Mouse (Mus musculus): ENCODE measurements around the gene Samd5. TPM values are rescaled to one million over a fixed set of nuclear protein-coding genes. Genes with fewer than 3 reads are reported as not detected.

Samd5 gene
- polyA plus RNA-seq, 1 experiment from 2014 or later, result 3.1 TPM

DNA sequence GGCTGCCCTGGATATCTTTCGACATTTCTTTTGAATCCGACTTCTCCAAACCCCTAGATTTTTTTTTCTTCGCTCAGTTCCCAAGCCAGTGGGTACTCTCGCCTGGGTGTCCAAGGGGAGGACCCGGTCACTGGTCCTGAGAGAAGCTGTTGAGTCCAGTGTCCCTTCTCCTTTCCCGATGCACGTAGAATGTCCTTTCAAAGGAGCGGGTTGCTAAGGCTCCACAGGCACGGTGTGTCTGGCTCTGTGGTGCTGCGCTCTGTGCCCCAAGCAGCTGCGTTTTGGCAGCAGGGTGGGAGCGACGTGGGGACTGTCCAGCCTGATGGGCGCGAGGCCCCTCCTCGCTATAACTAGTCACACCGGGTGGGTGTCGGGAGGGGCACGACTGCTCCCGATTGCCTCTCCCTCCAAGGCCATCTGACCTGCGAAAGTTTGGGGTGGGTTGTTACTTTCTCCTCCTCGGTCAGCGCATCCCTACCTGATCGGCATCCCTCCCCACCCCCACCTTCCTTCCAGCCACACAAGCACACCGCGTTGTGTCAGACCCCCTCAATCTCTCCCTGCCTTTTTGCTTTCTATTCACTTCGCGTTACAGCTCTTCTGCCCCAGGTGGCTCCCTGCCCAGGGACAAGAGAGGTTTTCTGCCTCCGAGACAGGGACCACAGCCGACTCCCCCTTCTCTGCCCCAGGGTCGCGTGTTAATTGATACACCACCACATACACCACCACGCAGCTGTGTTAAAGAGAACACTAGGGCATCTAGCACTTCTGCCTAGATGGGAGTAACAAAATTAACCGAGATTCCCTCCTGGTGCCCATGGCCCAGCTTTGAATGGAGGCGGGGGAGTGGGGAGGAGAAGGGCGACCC lies 776 bp upstream of the Samd5 start:
- Histone ChIP-seq H3K27me3 (ENCODE audit: control insufficient read depth, insufficient read depth, low read length) (no peaks in the 10 kb centered on the region), H3K27ac (replicated peaks in 1 of 2; ENCODE audit: control insufficient read depth in 1 of 2, insufficient read depth in 1 of 2, low read depth in 2 of 2, low read length in 2 of 2) (no peak overlapping the region), H3K4me2 (ENCODE audit: low read length) (peak overlapping the region; percentile 98), H3K4me3 (ENCODE audit: control insufficient read depth in 1 of 2, insufficient read depth in 1 of 2, low read depth in 1 of 2, low read length in 2 of 2) (peak overlapping the region; percentile 63 to 65), H3K9me3 (ENCODE audit: control insufficient read depth, low read length) (no peaks in the 10 kb centered on the region), H3K36me3 (ENCODE audit: control insufficient read depth, insufficient read depth, low read length) (no peaks in the 10 kb centered on the region), H3K9ac (ENCODE audit: low read length) (peak overlapping the region; percentile 74), H3K4me1 (ENCODE audit: control insufficient read depth in 2 of 2, insufficient read depth in 2 of 2, low read length in 2 of 2) (peaks cover 0 to 13% of the 10 kb centered on the region in 2 experiments; a peak in 1 of 4 replicates)
- ATAC-seq (ENCODE audit: insufficient number of reproducible peaks, insufficient read depth, low FRiP score, low read depth), result peak; percentile 27
- 5% methylated on average over 36 of the region's 36 CpGs for WGBS

DNA sequence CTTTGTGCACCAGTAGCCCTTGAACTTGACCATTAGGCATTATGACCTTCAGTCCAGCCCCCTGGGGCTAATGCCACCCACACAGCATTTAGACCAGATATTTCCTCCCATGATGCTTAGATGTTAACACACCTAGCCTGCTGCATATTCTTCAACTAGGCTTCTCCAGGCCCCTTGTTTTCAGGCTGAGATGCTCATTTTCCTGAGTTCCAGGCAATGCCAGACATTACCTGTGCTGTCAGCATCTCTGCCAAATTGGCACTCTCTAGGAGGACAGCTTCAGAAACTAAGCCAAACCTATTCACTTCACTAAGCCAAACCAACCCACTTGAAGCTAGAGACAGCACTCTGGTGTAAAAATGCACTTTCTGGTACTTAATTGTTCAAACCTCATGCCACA lies 1.7 kb downstream of the Samd5 start:
- no peak overlapping the region for H3K27ac ChIP-seq (replicated peaks in 1 of 2; ENCODE audit: control insufficient read depth in 1 of 2, insufficient read depth in 1 of 2, low read depth in 2 of 2, low read length in 2 of 2)
- 0 out of 4 replicates have a peak overlapping the region, but pooled peaks of 1 of the 2 experiments have one; percentile 65 for H3K4me3 ChIP-seq (ENCODE audit: control insufficient read depth in 1 of 2, insufficient read depth in 1 of 2, low read depth in 1 of 2, low read length in 2 of 2)

DNA sequence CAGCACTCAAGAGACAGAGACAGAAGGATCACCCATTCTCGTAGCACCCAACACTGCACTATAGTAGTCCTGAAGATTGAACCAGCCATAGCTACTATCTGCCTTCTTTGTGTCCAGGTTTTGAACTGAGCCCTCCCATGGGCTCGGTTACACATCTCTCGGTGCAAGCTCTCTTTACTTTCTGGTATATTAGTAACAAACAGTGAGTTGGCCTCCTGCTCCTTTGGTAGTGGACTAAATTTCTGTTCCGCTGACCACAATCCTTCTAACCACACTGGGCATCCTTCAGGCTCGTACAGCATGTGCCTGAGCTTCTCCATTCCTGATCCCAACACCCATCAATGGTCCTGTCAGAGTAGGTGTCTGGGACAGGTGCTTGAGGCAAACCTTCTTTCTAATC lies 2.3 kb downstream of the Samd5 start:
- ATAC-seq (ENCODE audit: insufficient number of reproducible peaks, insufficient read depth, low FRiP score, low read depth), result no peak
- WGBS, result 85% methylated on average over 5 of the region's 5 CpGs
- Histone ChIP-seq H3K27me3 (ENCODE audit: control insufficient read depth, insufficient read depth, low read length) (no peaks in the 10 kb centered on the region), H3K4me3 (ENCODE audit: control insufficient read depth in 1 of 2, insufficient read depth in 1 of 2, low read depth in 1 of 2, low read length in 2 of 2) (no peak overlapping the region), H3K4me1 (ENCODE audit: control insufficient read depth in 2 of 2, insufficient read depth in 2 of 2, low read length in 2 of 2) (peaks cover 0 to 8% of the 10 kb centered on the region in 2 experiments; a peak in 1 of 4 replicates), H3K9me3 (ENCODE audit: control insufficient read depth, low read length) (no peaks in the 10 kb centered on the region), H3K9ac (ENCODE audit: low read length) (no peak overlapping the region), H3K27ac (replicated peaks in 1 of 2; ENCODE audit: control insufficient read depth in 1 of 2, insufficient read depth in 1 of 2, low read depth in 2 of 2, low read length in 2 of 2) (no peak overlapping the region), H3K4me2 (ENCODE audit: low read length) (no peak overlapping the region), H3K36me3 (ENCODE audit: control insufficient read depth, insufficient read depth, low read length) (no peaks in the 10 kb centered on the region)

More for the DNA sequence above, 1.7 kb downstream of the Samd5 start:
- Histone ChIP-seq H3K4me2 (ENCODE audit: low read length) (peak overlapping the region; percentile 98), H3K4me1 (ENCODE audit: control insufficient read depth in 2 of 2, insufficient read depth in 2 of 2, low read length in 2 of 2) (peaks cover 0 to 12% of the 10 kb centered on the region in 2 experiments; a peak in 1 of 4 replicates), H3K36me3 (ENCODE audit: control insufficient read depth, insufficient read depth, low read length) (no peaks in the 10 kb centered on the region), H3K27me3 (ENCODE audit: control insufficient read depth, insufficient read depth, low read length) (no peaks in the 10 kb centered on the region), H3K9ac (ENCODE audit: low read length) (no peak overlapping the region), H3K9me3 (ENCODE audit: control insufficient read depth, low read length) (no peaks in the 10 kb centered on the region)
- ATAC-seq (ENCODE audit: insufficient number of reproducible peaks, insufficient read depth, low FRiP score, low read depth), result no peak

GRCm38 (mm10) chr10:9670351-9670750 lies 4.7 kb downstream of the Samd5 start:
- H3K4me2 ChIP-seq (ENCODE audit: low read length), result no peak overlapping the region
- no peak overlapping the region for H3K9ac ChIP-seq (ENCODE audit: low read length)
- no peak for ATAC-seq (ENCODE audit: insufficient number of reproducible peaks, insufficient read depth, low FRiP score, low read depth)
- H3K36me3 ChIP-seq (ENCODE audit: control insufficient read depth, insufficient read depth, low read length), result no peaks in the 10 kb centered on the region
- WGBS, result 79% methylated on average over 6 of the region's 6 CpGs
- no peaks in the 10 kb centered on the region for H3K9me3 ChIP-seq (ENCODE audit: control insufficient read depth, low read length)
- H3K4me1 ChIP-seq (ENCODE audit: control insufficient read depth in 2 of 2, insufficient read depth in 2 of 2, low read length in 2 of 2), result 0 out of 4 replicates have a peak, but pooled peaks cover 0 to 4% of the 10 kb centered on the region in 2 experiments
- H3K27me3 ChIP-seq (ENCODE audit: control insufficient read depth, insufficient read depth, low read length), result no peaks in the 10 kb centered on the region
- H3K4me3 ChIP-seq (ENCODE audit: control insufficient read depth in 1 of 2, insufficient read depth in 1 of 2, low read depth in 1 of 2, low read length in 2 of 2), result no peak overlapping the region
- H3K27ac ChIP-seq (replicated peaks in 1 of 2; ENCODE audit: control insufficient read depth in 1 of 2, insufficient read depth in 1 of 2, low read depth in 2 of 2, low read length in 2 of 2), result no peak overlapping the region

DNA sequence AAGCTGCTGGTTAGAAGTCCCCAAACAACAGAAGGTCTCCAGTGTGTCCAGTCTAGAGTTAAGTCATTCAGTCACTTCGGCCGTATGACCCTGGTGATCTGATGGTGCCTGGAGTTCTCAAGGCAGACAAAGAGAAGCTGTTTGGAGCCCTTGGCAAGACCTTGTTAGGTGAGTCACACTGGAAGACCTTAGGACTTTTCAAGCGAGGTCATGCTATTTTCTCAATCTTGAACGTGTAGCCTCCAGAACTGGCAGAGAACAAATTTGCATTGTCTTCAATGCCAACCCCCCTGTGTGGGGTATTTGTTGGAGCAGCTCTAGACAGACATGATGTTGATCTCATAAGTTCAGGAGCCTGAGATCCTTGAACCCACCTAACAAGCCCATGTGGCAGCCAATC lies 6.2 kb downstream of the Samd5 start:
- Histone ChIP-seq H3K4me2 (ENCODE audit: low read length) (no peak overlapping the region), H3K27me3 (ENCODE audit: control insufficient read depth, insufficient read depth, low read length) (no peaks in the 10 kb centered on the region), H3K9ac (ENCODE audit: low read length) (no peak overlapping the region), H3K36me3 (ENCODE audit: control insufficient read depth, insufficient read depth, low read length) (no peaks in the 10 kb centered on the region), H3K9me3 (ENCODE audit: control insufficient read depth, low read length) (no peaks in the 10 kb centered on the region), H3K27ac (replicated peaks in 1 of 2; ENCODE audit: control insufficient read depth in 1 of 2, insufficient read depth in 1 of 2, low read depth in 2 of 2, low read length in 2 of 2) (no peak overlapping the region), H3K4me1 (ENCODE audit: control insufficient read depth in 2 of 2, insufficient read depth in 2 of 2, low read length in 2 of 2) (no peaks in the 10 kb centered on the region), H3K4me3 (ENCODE audit: control insufficient read depth in 1 of 2, insufficient read depth in 1 of 2, low read depth in 1 of 2, low read length in 2 of 2) (no peak overlapping the region)
- no peak for ATAC-seq (ENCODE audit: insufficient number of reproducible peaks, insufficient read depth, low FRiP score, low read depth)
- 64% methylated on average over 4 of the region's 4 CpGs for WGBS

GRCm38 (mm10) chr10:9652946-9653345 lies 22.1 kb downstream of the Samd5 start:
- 78% methylated on average over 5 of the region's 5 CpGs for WGBS
- Histone ChIP-seq H3K9me3 (ENCODE audit: control insufficient read depth, low read length) (no peaks in the 10 kb centered on the region), H3K36me3 (ENCODE audit: control insufficient read depth, insufficient read depth, low read length) (no peaks in the 10 kb centered on the region)

GRCm38 (mm10) chr10:9650050-9650825 lies 24.8 kb downstream of the Samd5 start:
- Histone ChIP-seq H3K9ac (ENCODE audit: low read length) (no peak overlapping the region), H3K4me2 (ENCODE audit: low read length) (no peak overlapping the region; the same call in 1 of the 2 replicates), H3K9me3 (ENCODE audit: control insufficient read depth, low read length) (no peaks in the 10 kb centered on the region), H3K27me3 (ENCODE audit: control insufficient read depth, insufficient read depth, low read length) (no peaks in the 10 kb centered on the region), H3K36me3 (ENCODE audit: control insufficient read depth, insufficient read depth, low read length) (no peaks in the 10 kb centered on the region), H3K4me1 (ENCODE audit: control insufficient read depth in 2 of 2, insufficient read depth in 2 of 2, low read length in 2 of 2) (peaks cover 3 to 12% of the 10 kb centered on the region in 2 experiments), H3K27ac (replicated peaks in 1 of 2; ENCODE audit: control insufficient read depth in 1 of 2, insufficient read depth in 1 of 2, low read depth in 2 of 2, low read length in 2 of 2) (no peak overlapping the region), H3K4me3 (ENCODE audit: control insufficient read depth in 1 of 2, insufficient read depth in 1 of 2, low read depth in 1 of 2, low read length in 2 of 2) (no peak overlapping the region)
- WGBS, result 50% methylated on average over 6 of the region's 6 CpGs
- no peak for ATAC-seq (ENCODE audit: insufficient number of reproducible peaks, insufficient read depth, low FRiP score, low read depth)

More at GRCm38 (mm10) chr10:9652946-9653345, 22.1 kb downstream of the Samd5 start:
- H3K9ac ChIP-seq (ENCODE audit: low read length), result no peak overlapping the region
- H3K4me3 ChIP-seq (ENCODE audit: control insufficient read depth in 1 of 2, insufficient read depth in 1 of 2, low read depth in 1 of 2, low read length in 2 of 2), result no peak overlapping the region
- no peak for ATAC-seq (ENCODE audit: insufficient number of reproducible peaks, insufficient read depth, low FRiP score, low read depth)
- H3K27me3 ChIP-seq (ENCODE audit: control insufficient read depth, insufficient read depth, low read length), result no peaks in the 10 kb centered on the region
- H3K4me2 ChIP-seq (ENCODE audit: low read length), result no peak overlapping the region
- no peak overlapping the region for H3K27ac ChIP-seq (replicated peaks in 1 of 2; ENCODE audit: control insufficient read depth in 1 of 2, insufficient read depth in 1 of 2, low read depth in 2 of 2, low read length in 2 of 2)
- peaks cover 1 to 12% of the 10 kb centered on the region in 2 experiments for H3K4me1 ChIP-seq (ENCODE audit: control insufficient read depth in 2 of 2, insufficient read depth in 2 of 2, low read length in 2 of 2)

Data from heart, embryonic 14.5 days (tissue).